Mouse (Mus musculus) spleen, adult 2 months (tissue): ENCODE results near the gene Gm42906.

Source experiments
- CTCF ChIP-seq: fragments of 200-500 bp; IDR thresholded peaks from 2 replicates; pipeline ENCODE4 v1.5.1; 2011; ENCODE audit warnings: mild to moderate bottlenecking, inconsistent platforms; ENCODE audit not compliant: insufficient read depth, insufficient read length, insufficient replicate concordance; ENCODE audit errors: extremely low read depth
- POLR2A ChIP-seq: fragments of 200-500 bp; IDR thresholded peaks from 2 replicates; pipeline ENCODE4 v1.6.1; 2011; ENCODE audit warnings: low read depth, low read length, inconsistent platforms

DNA sequence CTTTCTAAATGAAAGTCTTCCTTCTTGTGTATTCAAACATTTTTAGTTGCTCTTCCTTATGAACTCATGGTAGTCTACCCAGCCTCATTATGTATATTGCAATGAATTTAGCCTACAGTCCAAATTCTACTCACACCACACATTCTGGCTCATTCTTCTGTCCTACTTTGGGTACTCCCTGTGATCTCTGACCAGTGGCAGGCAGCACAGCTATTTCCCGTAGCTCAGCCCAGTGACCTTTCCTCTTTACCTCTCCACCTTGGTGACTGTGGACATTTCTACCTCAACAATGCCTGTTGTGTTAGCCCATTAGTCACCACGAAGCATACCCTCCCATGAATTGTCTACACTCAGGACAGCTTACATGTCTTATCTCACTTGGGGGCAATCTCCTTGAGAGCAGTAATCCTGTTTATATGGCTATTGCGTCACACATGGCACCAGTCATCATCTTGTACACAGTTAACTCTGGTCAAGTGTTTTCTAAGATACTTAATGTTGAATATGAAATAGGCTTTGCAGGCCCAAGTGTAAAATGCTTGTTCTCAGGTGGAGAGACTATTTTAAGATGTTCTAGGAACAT lies 257.7 kb downstream of the Gm42906 start:
- TF ChIP-seq POLR2A (no peak), CTCF (no peak)
